Mouse (Mus musculus) thymus, postnatal 0 days (tissue): Measurements from ENCODE around the gene Serpina1e. TPM values are rescaled to one million over a fixed set of nuclear protein-coding genes. Genes with fewer than 3 reads are reported as not detected.

ENCODE experiments used
- DNase-seq: peaks from one replicate; pipeline ENCODE4 v3.0.0-alpha.2; 2015; ENCODE audit warnings: low spot score
- polyA plus RNA-seq: library from polyadenylated mRNA; unstranded; fragments of >200 nt; fragmentation: Nextera tagmentation; extraction: Ambion mirVana; gene quantifications from 2 replicates; pipeline ENCODE4 v1.2.1, GENCODE M21; 2015

Gene Serpina1e
- polyA plus RNA-seq, result 0.38 and 0.69 TPM in 2 replicates

- no peak for DNase-seq
Measured at GRCm38 (mm10) chr12:103958798-103959197, at the start of gene Serpina1e. TSS of gene Serpina1e (minus strand) at chr12:103958975.

DNA sequence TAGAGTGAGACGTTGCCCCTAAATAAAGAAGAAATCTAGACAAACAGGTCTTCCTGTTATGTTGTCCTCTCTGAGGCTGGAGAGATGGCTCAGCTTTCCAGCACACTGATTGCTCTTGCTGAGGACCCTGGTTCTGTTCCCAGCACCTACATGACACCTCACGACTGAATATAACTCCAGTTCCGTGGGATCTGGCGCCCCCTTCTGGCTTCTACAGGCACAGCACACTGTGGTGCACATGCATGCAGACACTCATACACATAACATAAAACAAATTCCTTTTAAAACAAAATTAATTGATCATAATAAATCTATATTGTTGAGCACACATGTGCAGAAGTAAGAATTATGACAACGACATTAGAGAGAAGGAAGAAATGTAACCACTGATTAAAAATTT, 45.9 kb upstream of the Serpina1e start:
- no peak for DNase-seq

DNA sequence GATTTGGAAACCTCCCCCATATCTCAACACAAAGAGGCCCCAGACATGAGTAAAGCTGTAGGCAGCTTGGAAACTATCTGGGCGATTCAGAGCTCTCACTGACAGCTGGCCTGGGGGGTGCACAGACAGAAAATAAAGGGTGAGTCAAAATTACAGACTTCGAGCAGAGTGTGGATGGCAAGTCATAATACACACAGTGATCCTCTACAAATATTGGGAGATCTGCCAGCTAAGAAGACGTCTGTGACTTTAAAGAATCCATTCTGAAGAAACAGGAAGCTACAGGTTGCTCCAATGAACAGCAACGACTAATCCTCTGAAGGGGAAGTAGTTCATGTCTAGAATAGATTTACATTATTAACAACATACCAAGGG, 44.5 kb upstream of the Serpina1e start:
- DNase-seq, result no peak

- DNase-seq, result no peak
Measured at GRCm38 (mm10) chr12:104002569-104003237, 43.9 kb upstream of the Serpina1e start.

DNA sequence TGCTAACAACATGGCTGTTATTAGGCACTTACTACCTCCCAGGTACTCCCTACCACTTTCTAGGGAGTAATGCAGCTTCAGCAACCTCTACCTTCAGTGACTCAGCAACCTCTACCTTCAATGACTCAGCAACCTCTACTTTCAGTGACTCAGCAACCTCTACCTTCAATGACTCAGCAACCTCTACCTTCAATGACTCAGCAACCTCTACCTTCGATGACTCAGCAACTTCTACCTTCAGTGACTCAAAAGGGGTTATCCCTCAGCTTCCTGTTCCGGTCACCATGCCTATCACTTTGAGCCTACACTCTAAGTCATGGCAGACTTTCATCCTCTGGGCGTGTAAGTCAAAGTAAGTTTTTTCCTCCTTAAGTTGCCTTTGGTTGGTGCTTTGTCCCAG, 41.8 kb upstream of the Serpina1e start:
- no peak for DNase-seq

DNA sequence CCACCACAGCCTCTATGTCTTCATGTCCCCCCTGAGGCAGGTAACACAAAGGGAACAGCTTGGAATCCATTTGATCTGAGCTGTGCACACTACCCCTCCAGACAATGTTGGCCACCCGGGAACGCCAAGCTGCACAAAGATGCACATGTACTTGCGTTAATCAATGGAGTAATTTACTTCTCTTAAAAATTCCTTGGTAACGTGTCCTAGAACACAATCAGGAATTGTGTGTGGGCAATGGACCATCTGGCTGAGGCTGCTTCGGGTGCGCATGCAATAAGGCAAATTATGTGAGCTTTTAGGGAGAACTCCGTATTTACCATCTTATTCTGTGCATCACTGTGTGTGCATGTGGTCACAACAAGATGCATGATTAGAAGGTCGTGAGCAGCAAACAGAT, 40.8 kb upstream of the Serpina1e start:
- no peak for DNase-seq

- no peak for DNase-seq
Measured at GRCm38 (mm10) chr12:103996513-103996912, 37.7 kb upstream of the Serpina1e start.

GRCm38 (mm10) chr12:103995292-103996072, 36.7 kb upstream of the Serpina1e start:
- DNase-seq, result peak; percentile 36

GRCm38 (mm10) chr12:103992945-103993344, 34.2 kb upstream of the Serpina1e start:
- no peak for DNase-seq

- DNase-seq, result no peak
Measured at GRCm38 (mm10) chr12:103989857-103990256, 31.1 kb upstream of the Serpina1e start, which contains the start of gene Serpina11. TSS of gene Serpina11 (minus strand) at chr12:103989957.

DNA sequence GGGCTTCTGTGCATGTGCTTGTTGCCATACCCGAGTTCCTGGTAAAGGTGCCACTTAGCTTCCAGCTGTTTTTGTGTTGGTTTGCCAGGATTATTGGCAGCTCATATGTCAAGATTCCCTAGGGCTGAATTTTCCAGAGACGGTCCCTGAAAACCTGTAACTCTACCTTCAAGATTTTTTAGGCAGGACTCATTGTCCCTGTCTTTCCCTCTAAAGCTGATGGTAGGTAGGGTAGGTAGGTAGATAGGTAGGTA, 30.7 kb upstream of the Serpina1e start:
- DNase-seq, result no peak

DNA sequence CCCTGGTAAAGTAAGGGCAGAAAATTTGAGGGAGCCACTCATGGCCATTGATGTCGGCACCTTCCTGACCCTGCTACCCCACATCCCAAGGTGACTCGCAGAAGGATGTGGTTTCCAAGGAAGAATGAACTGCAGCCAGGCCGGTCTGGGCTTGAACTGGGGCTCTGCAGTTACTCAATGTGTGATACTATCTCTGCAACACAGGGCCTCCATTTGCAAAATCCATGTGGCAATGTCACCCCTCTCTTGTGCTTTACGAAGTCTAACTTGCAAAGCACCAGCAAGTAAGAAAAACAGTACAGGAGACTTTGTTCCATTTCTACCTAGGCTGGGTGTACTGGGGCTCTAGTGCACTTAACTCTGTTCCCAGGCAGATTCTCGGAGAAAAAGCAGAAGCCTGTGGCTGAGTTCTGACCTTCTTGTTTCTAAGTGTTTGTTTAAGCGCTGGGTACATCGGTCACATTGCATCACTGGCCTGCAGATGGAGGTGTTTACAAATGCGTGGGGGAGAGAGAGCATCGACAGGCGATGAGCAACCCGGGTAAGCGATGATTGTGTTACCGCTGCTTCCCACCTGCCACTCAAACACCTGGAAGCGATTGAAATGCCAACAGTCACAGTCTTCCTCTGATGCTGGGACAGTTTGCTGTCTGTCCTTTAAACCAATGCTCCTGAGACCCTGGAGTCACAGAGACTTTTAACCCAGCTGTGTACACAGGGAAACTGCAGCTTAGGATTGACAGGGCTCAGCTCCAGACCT, 30.2 kb upstream of the Serpina1e start:
- DNase-seq, result no peak

DNA sequence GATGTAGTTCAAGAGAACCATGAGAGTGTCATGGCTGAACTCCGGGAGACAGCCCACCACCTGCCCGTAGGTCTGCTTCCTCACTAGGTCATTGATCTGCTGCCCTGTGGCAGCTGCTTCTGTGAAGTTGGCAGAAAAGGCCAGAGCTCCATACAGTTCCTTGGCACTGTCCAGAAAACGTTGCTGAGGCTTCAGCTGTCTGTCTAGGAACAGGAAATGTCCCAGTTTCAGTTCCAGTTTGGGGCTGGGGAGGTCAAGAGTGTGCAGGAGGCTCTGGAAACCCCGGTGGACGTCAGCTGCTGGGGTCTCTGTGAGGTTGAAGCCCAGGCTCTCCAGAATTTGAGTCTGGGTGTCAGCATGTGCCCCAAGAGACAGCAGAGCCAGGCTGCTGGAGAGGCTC, 27.1 kb upstream of the Serpina1e start:
- DNase-seq, result no peak

- no peak for DNase-seq
Measured at GRCm38 (mm10) chr12:103984935-103985334, 26.2 kb upstream of the Serpina1e start.

DNA sequence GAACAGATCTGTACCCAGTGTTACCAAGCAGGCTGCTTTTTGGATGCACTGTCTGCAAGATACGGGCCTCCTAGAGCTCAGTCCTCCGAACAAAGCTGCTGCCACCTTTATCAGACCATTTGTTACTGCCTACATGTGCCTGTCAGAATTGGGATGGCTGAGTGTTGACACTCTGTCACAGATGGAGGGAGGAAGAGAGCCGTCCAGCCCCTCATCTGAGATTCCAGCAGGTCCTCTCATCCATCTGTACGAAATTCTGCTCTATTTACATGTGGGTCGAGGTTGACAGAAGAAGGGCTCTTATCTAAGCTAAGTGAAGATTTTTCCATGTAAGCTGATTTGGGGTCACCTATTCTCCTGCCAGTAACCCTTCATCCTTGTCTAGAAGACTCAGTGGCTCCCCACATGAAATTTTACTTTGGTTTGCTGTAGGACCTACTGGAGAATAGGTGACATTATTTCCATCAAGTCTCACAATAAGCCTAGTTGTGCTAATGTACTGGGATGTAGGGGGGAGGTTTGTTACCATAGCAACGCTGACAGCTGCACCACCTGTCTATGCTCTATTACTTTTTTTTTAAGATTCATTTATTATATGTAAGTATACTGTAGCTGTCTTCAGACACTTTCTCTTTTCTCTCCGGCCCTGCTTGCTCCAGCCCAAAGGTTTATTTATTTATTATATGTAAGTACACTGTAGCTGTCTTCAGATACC, 23.0 kb upstream of the Serpina1e start:
- DNase-seq, result no peak

DNA sequence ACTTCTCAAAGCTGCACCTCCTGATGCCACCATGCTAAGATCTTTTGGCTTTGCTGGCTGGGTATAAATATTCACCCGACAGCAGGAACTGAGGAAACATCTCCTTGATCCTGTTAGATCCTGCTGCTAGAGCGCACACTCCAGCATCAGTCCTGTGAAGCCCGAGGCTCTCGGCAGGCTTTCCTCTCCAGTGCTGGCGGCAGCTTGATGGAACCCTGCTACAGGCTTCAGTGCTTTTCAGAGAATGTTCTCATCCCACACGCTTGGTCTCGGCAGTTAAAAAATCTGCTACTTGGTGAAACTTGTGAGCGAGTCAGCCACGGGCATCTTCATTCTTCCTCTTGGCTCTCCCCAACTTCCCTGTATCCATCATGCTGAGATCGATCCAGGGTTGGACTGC, 19.5 kb upstream of the Serpina1e start:
- no peak for DNase-seq

GRCm38 (mm10) chr12:103977846-103978245, 19.1 kb upstream of the Serpina1e start:
- no peak for DNase-seq

- DNase-seq, result no peak
Measured at GRCm38 (mm10) chr12:103977060-103977459, 18.3 kb upstream of the Serpina1e start.

DNA sequence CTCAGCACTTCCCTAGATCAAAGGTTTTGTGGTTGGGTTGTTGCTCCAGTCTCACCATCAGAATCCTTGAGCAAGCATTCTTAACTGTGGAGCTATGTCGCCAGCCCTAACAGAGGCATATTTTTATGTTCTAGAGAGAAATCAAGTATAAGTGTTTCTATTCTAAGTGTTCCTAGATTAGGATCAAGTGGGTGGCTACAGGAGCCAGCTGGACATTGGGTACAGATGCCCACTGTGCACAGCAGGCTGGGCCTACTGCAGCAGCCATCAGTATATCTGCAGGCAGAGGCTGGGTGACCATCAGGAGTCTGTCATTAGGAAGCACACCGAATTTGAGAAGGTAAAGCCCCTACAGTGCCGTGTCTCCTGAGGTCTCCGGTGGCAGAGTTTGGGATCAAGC, 12.3 kb upstream of the Serpina1e start:
- no peak for DNase-seq

DNA sequence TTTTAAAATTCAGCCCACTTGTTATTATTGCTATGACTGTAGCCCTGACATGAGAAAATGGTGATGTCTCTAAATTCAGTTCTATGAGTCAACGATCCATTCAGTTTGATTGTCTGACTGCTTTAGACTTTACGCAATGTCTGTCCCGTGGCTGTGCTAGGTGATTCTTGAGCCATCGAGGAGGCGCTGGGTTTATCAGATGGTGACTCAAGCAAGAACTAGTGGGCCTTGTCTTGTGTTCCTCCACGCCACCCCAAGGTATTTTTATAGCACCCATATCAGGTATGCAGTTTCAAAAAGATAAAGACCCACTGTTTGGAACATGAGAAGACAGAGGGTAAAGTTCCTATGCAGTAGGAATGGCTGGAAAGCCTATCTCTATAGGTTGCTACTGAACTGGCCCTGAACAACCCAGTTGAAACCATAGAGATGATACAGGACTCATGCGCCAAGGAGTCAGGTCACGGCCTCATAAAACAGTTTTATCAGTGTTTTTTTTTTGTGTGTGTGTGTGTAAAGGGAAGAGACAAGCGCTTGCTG, 10.9 kb upstream of the Serpina1e start:
- no peak for DNase-seq

GRCm38 (mm10) chr12:103966761-103967160, 8.0 kb upstream of the Serpina1e start:
- no peak for DNase-seq
